Mouse (Mus musculus) hindbrain, embryonic 14.5 days (tissue): Measurements from ENCODE around the gene Cux2. TPM values are rescaled to one million over a fixed set of nuclear protein-coding genes. Genes with fewer than 3 reads are reported as not detected.
"Not testable (repeated sequence)": the region's sequence is repeated elsewhere in the genome, so short reads cannot be mapped to it uniquely, and the experiment has no call there.

Experiments used
- ATAC-seq: fragments of 200-750 bp; cut with Nextera tagmentation; 2 replicates; pipeline ENCODE4 v1.8.0; 2017; ENCODE audit warnings: moderate number of reproducible peaks, mild to moderate bottlenecking, moderate TSS enrichment, moderate library complexity; ENCODE audit not compliant: low FRiP score
- DNase-seq: peaks from one replicate; pipeline ENCODE4 v3.0.0-alpha.2; 2015; ENCODE audit warnings: low spot score
- H3K27ac ChIP-seq: fragments of 300-500 bp; sonication (generic); 2 replicates; pipeline ENCODE4 v1.5.1; 2014; ENCODE audit warnings: mild to moderate bottlenecking, moderate library complexity
- H3K27me3 ChIP-seq: fragments of 300-500 bp; sonication (generic); 2 replicates; pipeline ENCODE4 v1.6.1; 2014; ENCODE audit warnings: mild to moderate bottlenecking, low read length, mixed read lengths; ENCODE audit not compliant: control insufficient read depth, insufficient read depth
- H3K36me3 ChIP-seq: fragments of 300-500 bp; sonication (generic); replicated peaks from 2 replicates; pipeline ENCODE4 v1.6.1; 2014; ENCODE audit not compliant: control insufficient read depth, insufficient read depth
- H3K4me1 ChIP-seq: fragments of 300-500 bp; sonication (generic); replicated peaks from 2 replicates; pipeline ENCODE4 v1.6.1; 2014; ENCODE audit warnings: antibody characterized with exemption, low read length, mixed read lengths; ENCODE audit not compliant: control insufficient read depth, insufficient read depth
- H3K4me2 ChIP-seq: fragments of 300-500 bp; sonication (generic); replicated peaks from 2 replicates; pipeline ENCODE4 v1.6.1; 2014; ENCODE audit warnings: mild to moderate bottlenecking, moderate library complexity
- H3K4me3 ChIP-seq: fragments of 300-500 bp; sonication (generic); replicated peaks from 2 replicates; pipeline ENCODE4 v1.5.1; 2014; ENCODE audit warnings: mild to moderate bottlenecking, low read length
- H3K9ac ChIP-seq: fragments of 300-500 bp; sonication (generic); 2 replicates; pipeline ENCODE4 v1.6.1; 2014
- H3K9me3 ChIP-seq: fragments of 300-500 bp; sonication (generic); 2 replicates; pipeline ENCODE4 v1.6.1; 2016; ENCODE audit warnings: low read length; ENCODE audit not compliant: control insufficient read depth
- WGBS: fragments of 180-500 bp; shearing (Covaris S2); extraction: QIAGEN DNeasy Blood & Tissue Kit; methylation state at CpG from one replicate; pipeline ENCODE4 v1.1.7; 2014; 5-methylcytosine and 5-hydroxymethylcytosine counted together
- polyA plus RNA-seq: library from polyadenylated mRNA; unstranded; fragments of >200 nt; fragmentation: Nextera tagmentation; extraction: Ambion mirVana; gene quantifications from 2 replicates; pipeline ENCODE4 v1.2.1, GENCODE M21; 2014

The Cux2 gene
- polyA plus RNA-seq, 1 experiment from 2014 or later, result 28.1 TPM

- ATAC-seq, result no peak
- Histone ChIP-seq H3K36me3 (peaks cover 30% of the 10 kb centered on the region), H3K4me2 (no peak overlapping the region), H3K9me3 (no peaks in the 10 kb centered on the region), H3K4me1 (peaks cover 32% of the 10 kb centered on the region), H3K27ac (no peak overlapping the region), H3K4me3 (no peak overlapping the region), H3K9ac (no peak overlapping the region), H3K27me3 (no peaks in the 10 kb centered on the region)
- DNase-seq, result no peak
- 78% methylated on average over 9 of the region's 9 CpGs for WGBS
Observed at GRCm38 (mm10) chr5:121853368-121854051, 196.4 kb downstream of the Cux2 start.

- H3K4me3 ChIP-seq, result peak overlapping the region; percentile 67
- 43% methylated on average over 20 of the region's 20 CpGs for WGBS
- no peaks in the 10 kb centered on the region for H3K9me3 ChIP-seq
- ATAC-seq, result no peak
- H3K27ac ChIP-seq, result no peak overlapping the region
- no peak for DNase-seq
- H3K4me2 ChIP-seq, result peak overlapping the region; percentile 58
- peaks cover 30% of the 10 kb centered on the region for H3K36me3 ChIP-seq
- H3K4me1 ChIP-seq, result peaks cover 27% of the 10 kb centered on the region
- H3K9ac ChIP-seq, result peak overlapping the region; percentile 74
- H3K27me3 ChIP-seq, result peaks cover 7% of the 10 kb centered on the region; the same call in 1 of the 2 replicates
Observed at GRCm38 (mm10) chr5:121849478-121850349, 200.2 kb downstream of the Cux2 start.

GRCm38 (mm10) chr5:121848743-121849142 is 201.2 kb downstream of the Cux2 start, which contains the start of gene Pheta1:
Gene Pheta1 (plus strand): TSS chr5:121848984.
- peaks cover 24% of the 10 kb centered on the region for H3K36me3 ChIP-seq
- DNase-seq, result peak; percentile 92
- peak within 1 kb of the TSS; percentile 74 for H3K9ac ChIP-seq
- no peaks in the 10 kb centered on the region for H3K9me3 ChIP-seq
- peaks cover 16% of the 10 kb centered on the region for H3K27me3 ChIP-seq
- peak within 1 kb of the TSS; percentile 58 for H3K4me2 ChIP-seq
- under 1% methylated on average over 39 of the region's 42 CpGs for WGBS
- H3K4me3 ChIP-seq, result peak within 1 kb of the TSS; percentile 67
- H3K4me1 ChIP-seq, result peaks cover 18% of the 10 kb centered on the region
- ATAC-seq, result peak; percentile 90
- peak within 1 kb of the TSS; percentile 40 for H3K27ac ChIP-seq

GRCm38 (mm10) chr5:121848035-121848519 is 201.8 kb downstream of the Cux2 start:
- Histone ChIP-seq H3K9me3 (no peaks in the 10 kb centered on the region), H3K4me2 (peak overlapping the region; percentile 58), H3K4me1 (peaks cover 18% of the 10 kb centered on the region), H3K36me3 (peaks cover 17% of the 10 kb centered on the region), H3K27ac (peak overlapping the region; percentile 33), H3K27me3 (peaks cover 22% of the 10 kb centered on the region), H3K9ac (peak overlapping the region; percentile 74), H3K4me3 (peak overlapping the region; percentile 67)
- DNase-seq, result no peak
- WGBS, result 0% methylated on average over 17 of the region's 17 CpGs
- 0 out of 2 replicates have a peak, but pooled peaks have one; percentile 18 for ATAC-seq

- not testable (repeated sequence) for DNase-seq, H3K4me3 ChIP-seq, H3K9me3 ChIP-seq, ATAC-seq, H3K27ac ChIP-seq, H3K9ac ChIP-seq, H3K36me3 ChIP-seq, H3K4me2 ChIP-seq
- WGBS, result 84% methylated on average over 3 of the region's 3 CpGs
- peaks cover 29% of the 10 kb centered on the region for H3K27me3 ChIP-seq
- peaks cover 22% of the 10 kb centered on the region for H3K4me1 ChIP-seq
Observed at GRCm38 (mm10) chr5:121847269-121847668, 202.6 kb downstream of the Cux2 start.

GRCm38 (mm10) chr5:121846322-121846721 is 203.6 kb downstream of the Cux2 start:
- no peak overlapping the region for H3K27ac ChIP-seq
- H3K9ac ChIP-seq, result no peak overlapping the region
- ATAC-seq (no peak), DNase-seq (no peak)
- no peak overlapping the region for H3K4me3 ChIP-seq
- 81% methylated on average over 11 of the region's 11 CpGs for WGBS
- H3K4me2 ChIP-seq, result no peak overlapping the region
- H3K4me1 ChIP-seq, result peaks cover 22% of the 10 kb centered on the region
- H3K36me3 ChIP-seq, result no peaks in the 10 kb centered on the region
- no peaks in the 10 kb centered on the region for H3K9me3 ChIP-seq
- peaks cover 33% of the 10 kb centered on the region for H3K27me3 ChIP-seq

GRCm38 (mm10) chr5:121845361-121845760 is 204.5 kb downstream of the Cux2 start:
- Histone ChIP-seq H3K9ac (no peak overlapping the region), H3K9me3 (no peaks in the 10 kb centered on the region), H3K27me3 (peaks cover 36% of the 10 kb centered on the region), H3K4me2 (no peak overlapping the region), H3K27ac (no peak overlapping the region), H3K4me1 (peaks cover 13% of the 10 kb centered on the region), H3K36me3 (no peaks in the 10 kb centered on the region), H3K4me3 (no peak overlapping the region)
- DNase-seq (no peak), ATAC-seq (no peak)
- WGBS, result 39% methylated on average over 4 of the region's 4 CpGs

- H3K27ac ChIP-seq, result no peak overlapping the region
- H3K4me2 ChIP-seq, result peak overlapping the region; percentile 74
- H3K9ac ChIP-seq, result peak overlapping the region; percentile 67; the same call in 1 of the 2 replicates
- 17% methylated on average over 17 of the region's 17 CpGs for WGBS
- peaks cover 53% of the 10 kb centered on the region for H3K27me3 ChIP-seq
- ATAC-seq, result no peak
- DNase-seq, result no peak
- H3K4me1 ChIP-seq, result peaks cover 10% of the 10 kb centered on the region
- no peaks in the 10 kb centered on the region for H3K9me3 ChIP-seq
- peak overlapping the region; percentile 41 for H3K4me3 ChIP-seq
- H3K36me3 ChIP-seq, result no peaks in the 10 kb centered on the region
Observed at GRCm38 (mm10) chr5:121843138-121843905, 206.6 kb downstream of the Cux2 start.
